Mouse (Mus musculus) ES-Bruce4 (cell line): ENCODE data around the gene Pitpnc1. TPM values are rescaled to one million over a fixed set of nuclear protein-coding genes. Genes with fewer than 3 reads are reported as not detected.

Source experiments
- H3K27ac ChIP-seq: 2 replicates; pipeline ENCODE4 v1.5.1; 2012; ENCODE audit warnings: low read length, inconsistent platforms; ENCODE audit not compliant: insufficient read depth
- H3K27me3 ChIP-seq: 2 replicates; pipeline ENCODE4 v1.6.1; 2012; ENCODE audit warnings: mild to moderate bottlenecking, low read length, inconsistent platforms; ENCODE audit not compliant: control insufficient read depth, poor library complexity, insufficient read depth, severe bottlenecking
- H3K36me3 ChIP-seq: 2 replicates; pipeline ENCODE4 v1.6.1; 2012; ENCODE audit warnings: inconsistent platforms, mild to moderate bottlenecking, low read length, moderate library complexity; ENCODE audit not compliant: control insufficient read depth, poor library complexity, insufficient read depth, severe bottlenecking
- H3K4me1 ChIP-seq: one replicate; pipeline ENCODE4 v1.8.1; 2011; ENCODE audit warnings: low read length; ENCODE audit not compliant: control insufficient read depth, insufficient read depth
- H3K4me3 ChIP-seq: 2 replicates; pipeline ENCODE4 v1.5.1; 2011; ENCODE audit warnings: low read depth, mild to moderate bottlenecking, low read length
- H3K9ac ChIP-seq: 2 replicates; pipeline ENCODE4 v1.6.1; 2012; ENCODE audit warnings: low read depth, mild to moderate bottlenecking, inconsistent platforms; ENCODE audit not compliant: poor library complexity, severe bottlenecking
- H3K9me3 ChIP-seq: replicated peaks from 2 replicates; pipeline ENCODE4 v1.6.1; 2012; ENCODE audit warnings: mild to moderate bottlenecking, low read length, inconsistent platforms; ENCODE audit not compliant: control insufficient read depth, poor library complexity, insufficient read depth, severe bottlenecking
- CTCF ChIP-seq: IDR thresholded peaks from one replicate; pipeline ENCODE4 v1.8.1; 2011; ENCODE audit warnings: low read depth, low read length
- EP300 ChIP-seq: IDR thresholded peaks from 2 replicates; pipeline ENCODE4 v1.6.1; 2011; ENCODE audit warnings: low read depth, low read length; ENCODE audit not compliant: insufficient read depth
- POLR2A ChIP-seq: IDR thresholded peaks from one replicate; pipeline ENCODE4 v1.8.1; 2011; ENCODE audit warnings: low read length; ENCODE audit not compliant: insufficient read depth
- polyA plus RNA-seq: library from polyadenylated mRNA; stranded (reverse); fragments of >200 nt; gene quantifications from 2 replicates; pipeline ENCODE4 v1.2.4, GENCODE M21; 2011; ENCODE audit warnings: low read depth; ENCODE audit not compliant: missing spikeins, insufficient read depth, insufficient read length

Pitpnc1 gene
- polyA plus RNA-seq, 1 experiment: 27.1 TPM

DNA sequence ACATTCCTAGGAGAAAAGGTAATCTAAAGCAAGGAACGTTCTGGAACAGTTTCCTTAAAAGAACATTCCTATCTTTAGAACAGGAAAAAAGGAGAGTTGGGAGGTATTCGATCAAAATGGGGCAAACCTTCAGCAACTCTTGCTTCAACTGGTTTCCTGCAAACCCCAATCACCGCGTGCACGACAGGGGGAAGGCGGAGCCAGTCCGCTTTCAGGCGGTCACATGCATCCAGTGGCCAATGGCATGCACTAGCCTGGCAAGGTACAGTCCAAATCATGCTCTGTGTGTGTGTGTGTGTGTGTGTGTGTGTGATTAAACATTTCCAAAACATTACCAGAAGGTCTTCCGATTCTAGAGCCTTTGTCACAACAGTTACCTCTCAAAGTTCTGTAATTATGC is 255.4 kb downstream of the Pitpnc1 start:
- Histone ChIP-seq H3K27me3 (no peaks in the 10 kb centered on the region), H3K4me1 (peaks cover 3% of the 10 kb centered on the region), H3K36me3 (peaks cover 9% of the 10 kb centered on the region; the same call in 1 of the 2 replicates)

DNA sequence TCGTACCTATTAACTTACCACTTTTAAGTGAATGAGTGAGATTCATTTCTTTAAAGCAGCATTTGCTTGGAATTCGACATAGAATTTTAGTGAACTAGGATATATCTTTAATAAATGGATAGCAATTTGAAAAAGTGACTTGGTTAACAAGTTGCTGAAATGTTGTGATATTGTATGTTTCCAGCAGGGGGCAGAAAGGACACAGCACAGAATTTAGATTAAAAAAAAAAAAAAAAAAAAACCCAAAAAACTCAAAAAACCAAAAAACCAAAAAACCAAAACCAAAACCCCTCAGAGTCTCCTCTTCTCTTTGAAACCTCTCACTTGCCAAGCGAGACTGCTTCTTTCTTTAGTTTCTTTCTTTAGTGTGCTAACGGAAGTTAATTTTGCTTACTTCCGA is 256.8 kb downstream of the Pitpnc1 start:
- H3K27ac ChIP-seq: no peak overlapping the region
- peaks cover 3% of the 10 kb centered on the region for H3K4me1 ChIP-seq
- no peak overlapping the region for H3K4me3 ChIP-seq
- peaks cover 4% of the 10 kb centered on the region; the same call in 1 of the 2 replicates for H3K36me3 ChIP-seq
- TF ChIP-seq EP300 (no peak), CTCF (no peak), POLR2A (no peak)
- H3K27me3 ChIP-seq: no peaks in the 10 kb centered on the region
- no peak overlapping the region for H3K9ac ChIP-seq
- H3K9me3 ChIP-seq: no peaks in the 10 kb centered on the region

More for the DNA sequence above, 255.4 kb downstream of the Pitpnc1 start:
- no peak overlapping the region for H3K4me3 ChIP-seq
- no peak for TF ChIP-seq CTCF
- TF ChIP-seq POLR2A: no peak
- TF ChIP-seq EP300: no peak
- H3K27ac ChIP-seq: no peak overlapping the region
- H3K9ac ChIP-seq: no peak overlapping the region
- H3K9me3 ChIP-seq: no peaks in the 10 kb centered on the region

DNA sequence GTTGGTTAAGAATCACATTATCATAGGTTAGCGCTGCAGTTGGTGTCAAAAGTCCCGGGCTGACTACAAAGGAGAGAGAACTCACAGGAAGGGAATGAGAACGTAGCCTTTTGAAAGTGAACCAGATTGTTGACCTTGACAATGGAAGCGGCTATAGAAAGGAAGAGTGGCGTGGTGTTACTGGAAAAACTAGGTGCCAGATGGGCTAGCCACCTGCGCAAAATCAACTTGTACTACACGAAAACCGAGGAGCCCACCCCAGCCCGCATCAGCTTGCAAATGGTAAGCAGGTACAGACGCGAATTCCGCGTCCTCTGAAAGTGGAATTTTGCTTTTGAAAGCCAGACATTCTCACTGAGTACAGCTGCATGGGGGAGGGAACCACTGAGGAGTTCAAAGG is 260.7 kb downstream of the Pitpnc1 start:
- Histone ChIP-seq H3K9me3 (no peaks in the 10 kb centered on the region), H3K4me3 (no peak overlapping the region), H3K4me1 (peaks cover 3% of the 10 kb centered on the region), H3K36me3 (peaks cover 4% of the 10 kb centered on the region; the same call in 1 of the 2 replicates), H3K27ac (0 out of 2 replicates have a peak overlapping the region, but pooled peaks have one; percentile 17), H3K9ac (no peak overlapping the region), H3K27me3 (no peaks in the 10 kb centered on the region)
- TF ChIP-seq POLR2A (no peak), EP300 (peak; percentile 90)

DNA sequence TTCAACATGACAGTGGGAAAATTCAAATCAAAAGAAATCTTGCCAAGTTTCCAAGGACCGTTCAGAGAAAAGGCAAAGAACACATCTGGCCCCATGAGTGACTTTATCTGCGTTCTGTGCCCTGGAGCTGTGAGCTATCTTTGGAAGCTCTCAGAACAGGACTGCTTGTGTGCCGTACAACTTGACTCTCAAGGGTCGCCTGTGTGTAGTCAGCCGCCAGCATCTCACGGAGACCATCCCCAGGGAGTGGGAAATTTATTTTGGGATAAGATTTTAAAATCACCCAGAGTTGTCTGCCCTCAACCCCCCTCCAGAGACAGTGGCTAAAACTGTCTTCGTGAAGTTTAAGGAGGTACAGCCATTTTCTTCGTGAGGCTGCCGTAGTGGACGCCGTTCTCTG is 268.7 kb downstream of the Pitpnc1 start:
- no peak for TF ChIP-seq EP300
- TF ChIP-seq POLR2A: no peak
- no peak for TF ChIP-seq CTCF
- Histone ChIP-seq H3K27me3 (no peaks in the 10 kb centered on the region), H3K9ac (no peak overlapping the region), H3K9me3 (peaks cover 4% of the 10 kb centered on the region; the same call in 1 of the 2 replicates), H3K4me1 (no peaks in the 10 kb centered on the region), H3K27ac (no peak overlapping the region), H3K36me3 (no peaks in the 10 kb centered on the region), H3K4me3 (no peak overlapping the region)

DNA sequence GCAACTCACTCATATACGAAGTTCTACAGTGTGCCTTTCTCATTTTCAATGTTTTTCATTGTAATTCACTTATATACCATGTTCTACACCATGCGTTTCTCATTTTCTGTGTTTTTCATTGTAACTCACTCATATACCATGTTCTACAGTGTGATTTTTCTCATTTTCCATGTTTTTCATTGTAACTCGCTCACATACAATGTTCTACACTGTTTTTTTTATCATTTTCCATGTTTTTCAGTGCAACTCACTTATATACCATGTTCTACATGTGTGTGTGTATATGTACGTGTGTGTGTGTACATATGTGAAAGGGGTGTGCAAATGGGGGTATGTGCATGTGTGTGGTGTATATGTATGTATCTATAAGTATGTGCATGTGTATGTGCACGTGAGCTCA is 271.2 kb downstream of the Pitpnc1 start:
- TF ChIP-seq EP300 (no peak), POLR2A (no peak), CTCF (no peak)
- Histone ChIP-seq H3K27me3 (no peaks in the 10 kb centered on the region), H3K36me3 (no peaks in the 10 kb centered on the region), H3K9ac (no peak overlapping the region), H3K4me3 (no peak overlapping the region), H3K9me3 (peaks cover 4% of the 10 kb centered on the region; the same call in 1 of the 2 replicates), H3K27ac (no peak overlapping the region), H3K4me1 (peaks cover 3% of the 10 kb centered on the region)

DNA sequence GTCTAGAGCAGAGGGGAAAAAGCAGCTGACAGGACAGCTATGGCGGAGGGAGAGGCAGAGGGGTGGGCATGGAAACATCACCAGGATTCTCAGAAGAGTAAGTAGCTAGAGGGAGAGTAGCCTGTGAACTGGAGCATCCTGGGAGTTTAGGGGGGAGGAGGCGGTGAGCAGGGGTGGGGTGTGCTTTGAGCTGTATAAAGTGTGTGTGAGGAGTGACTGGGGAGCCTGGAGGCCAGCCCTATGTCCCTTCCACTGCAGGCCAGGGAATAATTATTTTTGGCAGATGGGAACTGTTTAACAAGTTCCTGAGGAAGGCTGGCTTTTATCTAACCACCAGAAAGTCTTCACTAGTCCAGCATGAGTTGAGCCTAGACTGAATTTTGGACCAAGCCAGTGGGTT is 275.2 kb downstream of the Pitpnc1 start:
- Histone ChIP-seq H3K4me3 (no peak overlapping the region), H3K9me3 (no peaks in the 10 kb centered on the region), H3K9ac (peak overlapping the region; percentile 11; the same call in 1 of the 2 replicates), H3K4me1 (peaks cover 3% of the 10 kb centered on the region), H3K27me3 (no peaks in the 10 kb centered on the region), H3K36me3 (no peaks in the 10 kb centered on the region), H3K27ac (no peak overlapping the region)
- TF ChIP-seq EP300 (no peak), POLR2A (no peak), CTCF (no peak)
